Mouse (Mus musculus): ENCODE measurements at regions not wholly inside any gene's neighbourhood (a gene's known extent, or its start where the extent isn't known, plus 50 kb on each side); places are given as distances from the start of the nearest gene placed in this dataset.

GRCm38 (mm10) chr15:56320501-56320900, 1156.9 kb downstream of the Slc22a22 start:
- TF ChIP-seq USF1 (IDR thresholded peaks at IDR 0.05; ENCODE audit: low read depth) (no peak), POLR2AphosphoS2 (IDR thresholded peaks at IDR 0.05; ENCODE audit: insufficient read length, low read depth) (no peak), TCF3 (IDR thresholded peaks at IDR 0.05; ENCODE audit: insufficient read length, low read depth) (no peak), MYOG (IDR thresholded peaks at IDR 0.05; ENCODE audit: control insufficient read depth in 1 of 3, insufficient read depth in 1 of 3, insufficient read length in 2 of 3, low read depth in 2 of 3) (no peak), CEBPB (IDR thresholded peaks at IDR 0.05; ENCODE audit: insufficient read depth, poor library complexity, severe bottlenecking) (no peak), MAX (IDR thresholded peaks at IDR 0.05; ENCODE audit: low read depth) (no peak), SRF (IDR thresholded peaks at IDR 0.05; ENCODE audit: control insufficient read depth, insufficient read length, low read depth) (no peak), POLR2A (IDR thresholded peaks at IDR 0.05; ENCODE audit: insufficient read length, low read depth) (no peak), E2F4 (IDR thresholded peaks at IDR 0.05; ENCODE audit: insufficient read depth) (no peak)
- Histone ChIP-seq H3ac (ENCODE audit: control insufficient read depth, insufficient read length) (no peak overlapping the region), H3K4me2 (ENCODE audit: low read depth) (no peak overlapping the region), H3K79me2 (ENCODE audit: control insufficient read depth, insufficient read depth) (no peaks in the 10 kb centered on the region), H3K36me3 (ENCODE audit: control insufficient read depth, insufficient read depth) (no peaks in the 10 kb centered on the region), H3K4me3 (no peak overlapping the region), H3K27me3 (ENCODE audit: control insufficient read depth, insufficient read depth, insufficient read length) (no peaks in the 10 kb centered on the region)

GRCm38 (mm10) chr15:56294910-56295438, 1182.5 kb downstream of the Slc22a22 start:
- Histone ChIP-seq H3K4me3 (no peak overlapping the region), H3ac (ENCODE audit: control insufficient read depth, insufficient read length) (no peak overlapping the region), H3K36me3 (ENCODE audit: control insufficient read depth, insufficient read depth) (no peaks in the 10 kb centered on the region), H3K4me2 (ENCODE audit: low read depth) (no peak overlapping the region), H3K27me3 (ENCODE audit: control insufficient read depth, insufficient read depth, insufficient read length) (peaks cover 5% of the 10 kb centered on the region), H3K79me2 (ENCODE audit: control insufficient read depth, insufficient read depth) (no peaks in the 10 kb centered on the region)
- no peak for TF ChIP-seq POLR2AphosphoS2 (IDR thresholded peaks at IDR 0.05; ENCODE audit: insufficient read length, low read depth)

- no peak overlapping the region for H3K4me3 ChIP-seq
- no peaks in the 10 kb centered on the region for H3K36me3 ChIP-seq (ENCODE audit: control insufficient read depth, insufficient read depth)
- no peaks in the 10 kb centered on the region for H3K79me2 ChIP-seq (ENCODE audit: control insufficient read depth, insufficient read depth)
- no peak overlapping the region for H3ac ChIP-seq (ENCODE audit: control insufficient read depth, insufficient read length)
- TF ChIP-seq POLR2A (IDR thresholded peaks at IDR 0.05; ENCODE audit: insufficient read length, low read depth) (no peak), REST (IDR thresholded peaks at IDR 0.05; ENCODE audit: insufficient read depth, insufficient read length) (no peak), TCF12 (IDR thresholded peaks at IDR 0.05; ENCODE audit: insufficient read depth, poor library complexity, severe bottlenecking) (no peak), MAX (IDR thresholded peaks at IDR 0.05; ENCODE audit: low read depth) (no peak), POLR2AphosphoS2 (IDR thresholded peaks at IDR 0.05; ENCODE audit: insufficient read length, low read depth) (no peak)
- H3K27me3 ChIP-seq (ENCODE audit: control insufficient read depth, insufficient read depth, insufficient read length), result peaks cover 11% of the 10 kb centered on the region
- H3K4me2 ChIP-seq (ENCODE audit: low read depth), result no peak overlapping the region
Measured at GRCm38 (mm10) chr15:56278622-56279301, 1198.7 kb downstream of the Slc22a22 start.

GRCm38 (mm10) chr15:56278006-56278405, 1199.4 kb downstream of the Slc22a22 start:
- no peak for TF ChIP-seq MYOG (IDR thresholded peaks at IDR 0.05; ENCODE audit: control insufficient read depth in 1 of 3, insufficient read depth in 1 of 3, insufficient read length in 2 of 3, low read depth in 2 of 3)
- no peak for TF ChIP-seq E2F4 (IDR thresholded peaks at IDR 0.05; ENCODE audit: insufficient read depth)
- TF ChIP-seq POLR2A (IDR thresholded peaks at IDR 0.05; ENCODE audit: insufficient read length, low read depth), result no peak
- no peak for TF ChIP-seq REST (IDR thresholded peaks at IDR 0.05; ENCODE audit: insufficient read depth, insufficient read length)
- TF ChIP-seq MAX (IDR thresholded peaks at IDR 0.05; ENCODE audit: low read depth), result no peak
- no peak for TF ChIP-seq POLR2AphosphoS2 (IDR thresholded peaks at IDR 0.05; ENCODE audit: insufficient read length, low read depth)
- no peak for TF ChIP-seq TCF12 (IDR thresholded peaks at IDR 0.05; ENCODE audit: insufficient read depth, poor library complexity, severe bottlenecking)
- TF ChIP-seq CEBPB (IDR thresholded peaks at IDR 0.05; ENCODE audit: insufficient read depth, poor library complexity, severe bottlenecking), result no peak
- TF ChIP-seq USF1 (IDR thresholded peaks at IDR 0.05; ENCODE audit: low read depth), result no peak
- no peak for TF ChIP-seq SRF (IDR thresholded peaks at IDR 0.05; ENCODE audit: control insufficient read depth, insufficient read length, low read depth)
- no peak for TF ChIP-seq TCF3 (IDR thresholded peaks at IDR 0.05; ENCODE audit: insufficient read length, low read depth)
- TF ChIP-seq MYOD1 (IDR thresholded peaks at IDR 0.05; ENCODE audit: control insufficient read depth in 1 of 3, insufficient read length in 2 of 3, low read depth in 2 of 3), result no peak
- Histone ChIP-seq H3K36me3 (ENCODE audit: control insufficient read depth, insufficient read depth) (no peaks in the 10 kb centered on the region), H3K79me2 (ENCODE audit: control insufficient read depth, insufficient read depth) (no peaks in the 10 kb centered on the region), H3ac (ENCODE audit: control insufficient read depth, insufficient read length) (no peak overlapping the region), H3K4me2 (ENCODE audit: low read depth) (no peak overlapping the region), H3K27me3 (ENCODE audit: control insufficient read depth, insufficient read depth, insufficient read length) (peaks cover 5% of the 10 kb centered on the region), H3K4me3 (no peak overlapping the region)

GRCm38 (mm10) chr15:56248731-56249130, 1228.7 kb downstream of the Slc22a22 start:
- no peak for TF ChIP-seq SRF (IDR thresholded peaks at IDR 0.05; ENCODE audit: control insufficient read depth, insufficient read length, low read depth)
- no peak for TF ChIP-seq E2F4 (IDR thresholded peaks at IDR 0.05; ENCODE audit: insufficient read depth)
- TF ChIP-seq USF1 (IDR thresholded peaks at IDR 0.05; ENCODE audit: low read depth), result no peak
- no peak for TF ChIP-seq REST (IDR thresholded peaks at IDR 0.05; ENCODE audit: insufficient read depth, insufficient read length)
- no peak for TF ChIP-seq TCF12 (IDR thresholded peaks at IDR 0.05; ENCODE audit: insufficient read depth, poor library complexity, severe bottlenecking)
- no peak for TF ChIP-seq MYOD1 (IDR thresholded peaks at IDR 0.05; ENCODE audit: control insufficient read depth in 1 of 3, insufficient read length in 2 of 3, low read depth in 2 of 3)
- no peak for TF ChIP-seq MYOG (IDR thresholded peaks at IDR 0.05; ENCODE audit: control insufficient read depth in 1 of 3, insufficient read depth in 1 of 3, insufficient read length in 2 of 3, low read depth in 2 of 3)
- no peak for TF ChIP-seq POLR2A (IDR thresholded peaks at IDR 0.05; ENCODE audit: insufficient read length, low read depth)
- no peak for TF ChIP-seq MAX (IDR thresholded peaks at IDR 0.05; ENCODE audit: low read depth)
- TF ChIP-seq POLR2AphosphoS2 (IDR thresholded peaks at IDR 0.05; ENCODE audit: insufficient read length, low read depth), result no peak
- TF ChIP-seq TCF3 (IDR thresholded peaks at IDR 0.05; ENCODE audit: insufficient read length, low read depth), result no peak
- TF ChIP-seq CEBPB (IDR thresholded peaks at IDR 0.05; ENCODE audit: insufficient read depth, poor library complexity, severe bottlenecking), result no peak
- Histone ChIP-seq H3K4me3 (no peak overlapping the region), H3K4me2 (ENCODE audit: low read depth) (no peak overlapping the region), H3ac (ENCODE audit: control insufficient read depth, insufficient read length) (no peak overlapping the region), H3K27me3 (ENCODE audit: control insufficient read depth, insufficient read depth, insufficient read length) (peaks cover 29% of the 10 kb centered on the region), H3K36me3 (ENCODE audit: control insufficient read depth, insufficient read depth) (no peaks in the 10 kb centered on the region), H3K79me2 (ENCODE audit: control insufficient read depth, insufficient read depth) (no peaks in the 10 kb centered on the region)
